Mouse (Mus musculus): Measurements from ENCODE around the gene Brcc3. TPM values are rescaled to one million over a fixed set of nuclear protein-coding genes. Genes with fewer than 3 reads are reported as not detected.
A peak's percentile ranks its signal among the peaks of the same experiment; 100 is the strongest.
"Not testable (repeated sequence)": the region's sequence is repeated elsewhere in the genome, so short reads cannot be mapped to it uniquely, and the experiment has no call there.

Gene Brcc3
- 10 to 100 TPM; 33.8 to 36.9 TPM for total RNA-seq (2021)

DNA sequence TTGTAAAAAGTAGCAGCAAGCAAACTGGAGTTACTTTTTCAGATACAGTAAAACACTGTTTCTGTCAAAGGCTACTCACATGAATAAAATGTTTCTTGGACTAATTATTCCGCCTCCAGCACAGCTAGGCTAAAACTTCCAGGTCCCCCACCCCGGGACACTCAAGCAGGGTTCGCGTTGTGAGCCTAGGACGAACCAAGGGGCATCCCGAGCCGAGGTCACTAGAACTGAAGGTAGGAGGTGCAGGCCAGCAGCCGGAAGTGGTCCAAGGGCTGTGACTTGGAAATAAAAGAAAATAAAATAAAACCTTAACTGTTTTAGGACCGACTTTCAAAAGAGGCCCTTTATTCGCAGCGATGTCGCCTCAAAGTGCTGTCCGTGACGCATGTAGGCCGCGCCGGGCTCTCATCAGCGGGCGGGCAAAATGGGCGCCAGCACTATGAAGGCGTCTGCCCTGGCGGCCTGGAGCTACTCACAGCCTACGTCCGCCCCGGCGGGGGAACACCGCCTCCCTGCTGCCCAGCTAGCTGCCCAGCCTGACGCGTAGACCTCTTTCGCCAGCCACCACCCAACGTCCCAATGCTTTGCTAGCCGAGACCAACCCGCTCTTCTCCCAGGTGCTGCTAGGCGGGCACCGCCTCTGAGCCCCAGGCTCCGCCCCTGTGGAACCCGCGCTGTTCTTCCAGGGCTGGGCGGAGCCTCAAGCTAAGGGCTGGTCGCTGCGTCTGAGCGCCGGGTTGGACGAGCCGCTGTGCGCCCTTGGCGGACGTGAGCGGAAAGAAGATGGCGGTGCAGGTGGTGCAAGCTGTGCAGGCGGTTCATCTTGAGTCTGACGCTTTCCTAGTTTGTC, at the start of gene Brcc3, which contains the start of the genes Cmc4 and Mtcp1:
Gene Brcc3, plus strand, starts transcription at position 693 of the 850 bp plus-strand sequence.
Gene Cmc4, minus strand, starts transcription at position 649 of the 850 bp plus-strand sequence.
Gene Mtcp1, minus strand, starts transcription at position 653 of the 850 bp plus-strand sequence.
- intact Hi-C loops (cut with DNase I) = loop anchor here (10.0 kb wide), 1 partner anchor 291 kb away; no protein-coding TSS in a partner anchor

DNA sequence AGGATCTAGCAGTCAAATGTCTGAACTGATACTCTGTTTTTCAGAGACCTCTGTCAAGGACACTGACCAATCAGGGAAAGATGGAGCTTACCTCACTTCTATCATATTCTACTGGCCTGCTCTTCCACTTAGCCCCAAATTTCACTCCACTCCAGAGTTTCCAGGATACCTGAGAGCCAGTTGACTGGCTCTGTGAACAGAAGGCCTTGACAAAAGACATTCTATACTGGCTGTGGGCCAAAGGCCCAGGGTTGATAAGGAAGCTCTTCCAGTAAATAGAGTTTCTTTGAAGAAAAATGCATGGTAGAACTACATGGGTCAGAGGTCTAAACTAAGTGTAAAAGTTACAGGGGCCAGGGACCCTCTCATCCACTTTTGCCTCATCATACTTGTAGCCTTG, 46.2 kb upstream of the Brcc3 start:
- intact Hi-C loops (cut with DNase I) = no loop called here
- DNase-seq (ENCODE audit: low spot score in 2 of 2) = no peak

More for the DNA sequence above, at the start of gene Brcc3, which contains the start of the genes Cmc4 and Mtcp1:
- peak; percentile 84 to 91 for DNase-seq (ENCODE audit: low spot score in 2 of 2)

DNA sequence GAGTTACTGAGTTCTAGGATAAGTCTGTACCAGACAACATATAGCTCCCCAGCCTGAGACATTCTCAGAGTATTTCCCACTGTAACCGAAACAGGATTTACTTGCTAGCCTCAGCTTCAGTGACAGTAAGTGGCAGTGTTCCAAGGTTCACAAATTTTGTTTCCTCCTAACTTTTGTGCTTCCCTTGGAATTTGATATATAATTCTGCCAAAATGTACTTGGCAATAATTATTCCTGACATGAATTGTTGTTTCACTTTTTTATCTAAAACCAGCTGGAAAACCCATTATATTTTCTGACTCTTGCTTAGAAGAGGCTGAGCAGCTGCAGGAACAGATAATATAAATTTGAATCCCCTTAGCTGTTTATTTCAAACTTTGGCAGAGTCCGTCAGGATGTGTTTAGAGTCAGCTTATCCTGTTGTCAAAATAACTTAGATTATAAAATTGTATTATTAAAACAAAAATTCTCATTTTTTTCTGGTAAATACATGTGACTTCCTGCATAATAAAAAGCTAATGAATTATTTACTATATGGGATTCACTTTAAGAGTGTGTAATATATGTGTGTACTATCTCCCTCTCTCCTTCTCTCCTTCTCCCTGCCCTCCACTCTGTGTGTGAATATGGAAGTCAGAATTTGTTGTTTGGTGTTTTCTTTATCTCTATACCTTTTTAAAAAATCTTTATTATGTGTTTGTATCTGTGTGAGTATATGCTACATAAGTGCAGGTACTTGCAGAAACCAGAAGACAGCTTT, 43.6 kb upstream of the Brcc3 start:
- intact Hi-C loops (cut with DNase I) = no loop called here

DNA sequence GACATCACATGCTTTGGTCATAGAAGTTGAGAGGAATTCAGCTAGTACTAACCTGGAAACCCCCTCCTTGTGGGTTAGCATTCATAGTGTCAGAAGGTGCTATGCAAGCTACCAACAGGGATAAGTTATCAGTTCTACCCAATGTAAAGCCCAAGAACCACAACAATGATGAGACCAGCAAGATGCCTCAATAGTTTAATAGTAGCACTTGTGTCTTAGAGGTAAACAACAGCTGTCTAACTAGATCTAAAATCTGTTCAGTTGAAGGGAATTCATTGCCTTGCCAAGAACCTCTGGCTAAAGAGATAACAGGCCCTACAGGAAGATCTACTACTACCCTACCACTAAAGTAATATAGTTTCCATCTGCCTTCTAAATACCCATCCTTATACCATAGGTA, 39.6 kb upstream of the Brcc3 start:
- DNase-seq (ENCODE audit: low spot score in 2 of 2) = no peak
- intact Hi-C loops (cut with DNase I) = no loop called here

More for the DNA sequence above, 43.6 kb upstream of the Brcc3 start:
- DNase-seq (ENCODE audit: low spot score in 2 of 2) = no peak

DNA sequence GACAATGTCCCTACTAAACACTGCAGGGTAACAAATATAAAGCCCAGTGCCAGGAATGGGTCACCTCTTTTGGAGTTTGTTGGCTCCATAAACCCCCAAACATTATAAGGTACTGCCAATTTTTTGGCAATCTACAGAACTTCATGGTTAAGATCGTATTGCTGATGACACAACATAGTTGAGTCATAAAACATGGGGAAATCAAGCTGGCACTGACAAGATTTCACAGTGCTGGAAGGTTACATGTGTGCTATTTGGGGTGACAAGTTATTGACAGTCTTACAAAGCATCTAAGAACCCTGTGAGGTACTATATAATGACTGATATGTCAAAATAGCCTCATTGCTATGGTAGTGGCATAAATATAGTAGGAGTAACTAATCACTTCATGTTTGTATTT, 35.3 kb upstream of the Brcc3 start:
- no peak for DNase-seq (ENCODE audit: low spot score in 2 of 2)
- intact Hi-C loops (cut with DNase I) = no loop called here

DNA sequence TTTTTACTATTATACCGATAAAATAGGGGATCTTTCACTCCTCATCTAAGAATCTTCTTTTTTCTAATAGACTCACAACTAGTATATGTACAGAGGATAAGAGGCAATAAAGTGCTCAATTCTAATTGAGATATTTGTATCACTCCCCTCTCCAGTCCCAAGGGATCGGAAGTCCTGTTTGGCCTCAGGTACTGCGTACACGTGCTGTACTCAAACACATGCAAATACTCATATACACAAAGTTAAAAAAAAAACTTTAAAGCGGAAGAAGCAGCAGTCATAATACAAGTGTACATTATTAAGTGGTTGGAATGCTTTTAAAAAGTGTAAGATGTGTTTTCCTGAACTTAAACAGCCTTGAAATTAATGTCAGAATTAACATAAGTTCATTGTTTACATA, 34.7 kb upstream of the Brcc3 start:
- DNase-seq (ENCODE audit: low spot score in 2 of 2) = no peak
- intact Hi-C loops (cut with DNase I) = no loop called here

DNA sequence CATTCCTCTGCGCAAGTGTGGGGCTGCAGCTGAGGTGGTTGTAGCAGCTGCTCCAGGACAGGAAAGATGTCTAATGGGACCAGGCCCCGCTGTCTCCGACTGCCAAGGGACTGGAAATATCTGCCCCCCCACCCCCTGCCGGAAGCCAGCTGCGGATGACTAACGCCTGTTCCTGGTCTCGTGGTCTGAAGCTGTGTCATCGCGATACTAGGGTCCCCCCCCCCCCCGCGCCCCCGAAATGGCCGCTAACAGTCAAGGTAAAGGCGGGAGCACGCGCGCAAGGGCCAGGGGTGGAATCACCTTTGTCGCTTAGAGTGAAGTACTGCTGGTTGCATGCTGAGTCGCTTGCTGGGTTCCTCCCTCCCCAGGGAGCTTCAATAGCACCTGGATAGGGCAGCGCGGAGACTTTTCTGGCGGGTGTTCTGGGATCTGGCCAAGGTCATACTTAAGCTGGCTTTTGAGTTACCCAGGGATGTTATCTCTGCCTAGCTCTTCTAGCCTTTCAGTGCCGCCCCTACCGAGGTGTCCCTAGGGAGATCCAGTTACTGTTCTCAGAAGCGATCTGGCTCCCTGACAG, 34.1 kb upstream of the Brcc3 start, which contains the start of the genes Fundc2 and F8:
Gene Fundc2, plus strand, starts transcription at position 205 of the 577 bp plus-strand sequence.
Gene F8, minus strand, starts transcription at position 421 of the 577 bp plus-strand sequence.
- intact Hi-C loops (cut with DNase I) = no loop called here
- DNase-seq (ENCODE audit: low spot score in 2 of 2) = peak; percentile 24 to 74

DNA sequence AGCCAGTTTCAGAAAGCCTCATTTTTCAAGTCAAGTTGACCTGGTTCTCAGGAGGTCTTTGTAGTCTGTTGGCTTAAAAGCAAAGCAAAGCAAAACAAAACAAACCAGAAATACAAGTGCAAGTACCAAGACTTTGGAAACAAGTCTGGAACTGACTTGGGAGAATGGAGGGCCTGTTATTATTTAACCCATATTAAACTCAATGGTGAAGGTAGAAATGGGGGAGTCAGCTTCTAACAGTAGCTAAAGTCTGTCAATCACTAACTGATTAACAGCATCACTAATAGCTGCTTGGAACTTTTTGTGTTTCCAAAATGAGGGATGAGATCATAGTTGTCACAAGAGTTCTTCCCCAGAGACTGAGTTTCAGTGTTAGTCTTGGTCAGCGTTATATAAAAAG, 17.0 kb upstream of the Brcc3 start:
- no peak for DNase-seq (ENCODE audit: low spot score in 2 of 2)
- intact Hi-C loops (cut with DNase I) = no loop called here

DNA sequence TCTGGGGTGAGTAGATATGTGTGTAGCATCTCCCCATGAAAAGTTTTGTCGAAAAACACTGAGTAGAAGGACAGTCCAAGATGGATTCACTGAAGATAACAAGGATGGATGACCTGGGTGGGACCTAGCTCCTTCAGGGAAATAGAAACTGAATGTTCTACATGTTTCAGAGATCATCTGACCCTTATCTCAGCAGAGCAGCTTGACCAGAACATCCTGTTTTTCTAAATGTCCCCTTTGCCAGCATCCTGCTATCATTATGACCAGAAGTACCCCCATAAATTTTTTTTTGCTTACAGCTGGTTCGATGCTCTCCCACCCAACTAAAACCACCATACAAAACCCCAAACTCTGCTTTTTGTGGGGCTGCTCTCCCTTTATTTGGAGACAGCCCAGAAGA, 13.8 kb upstream of the Brcc3 start:
- intact Hi-C loops (cut with DNase I) = no loop called here
- DNase-seq (ENCODE audit: low spot score in 2 of 2) = no peak

DNA sequence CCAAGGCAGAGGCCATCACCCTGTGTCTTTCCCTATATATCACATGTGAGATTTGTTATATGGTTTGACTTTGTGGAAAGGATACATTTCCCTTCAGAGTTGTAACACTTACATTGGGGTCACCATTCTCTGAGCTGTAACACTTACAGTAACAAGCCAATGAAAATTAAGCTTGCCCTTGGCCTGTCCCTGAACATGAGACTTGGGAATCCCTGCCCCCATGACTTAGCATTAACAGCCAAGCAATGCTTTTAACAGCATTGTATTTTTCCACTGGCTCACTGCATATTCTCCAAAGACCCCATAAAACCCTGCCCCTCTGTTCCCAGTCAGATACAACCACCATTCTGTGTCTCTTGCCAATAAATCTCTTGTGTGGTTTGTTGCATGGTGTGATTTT, 13.1 kb upstream of the Brcc3 start:
- intact Hi-C loops (cut with DNase I) = no loop called here
- DNase-seq (ENCODE audit: low spot score in 2 of 2) = no peak

DNA sequence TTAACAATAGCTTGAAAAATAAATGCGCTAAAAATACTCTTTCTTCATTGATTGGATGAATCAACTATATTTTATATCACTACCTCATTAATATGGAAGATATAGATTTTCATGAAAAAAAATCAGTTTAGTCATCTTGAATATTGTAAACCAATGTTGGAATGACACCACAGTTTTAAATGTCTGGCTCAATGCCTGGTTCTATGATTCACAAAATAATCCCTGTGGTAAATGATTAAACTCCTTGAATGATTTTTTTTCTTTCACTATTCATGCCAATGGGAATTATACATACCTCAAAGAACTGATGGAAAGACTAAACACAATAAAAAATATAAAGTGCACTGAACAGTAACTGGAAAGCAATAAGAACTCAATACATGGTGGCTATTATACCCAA, 6.7 kb upstream of the Brcc3 start:
- intact Hi-C loops (cut with DNase I) = loop anchor here (10.0 kb wide), 1 partner anchor 285 kb away; no protein-coding TSS in a partner anchor
- no peak for DNase-seq (ENCODE audit: low spot score in 2 of 2)

DNA sequence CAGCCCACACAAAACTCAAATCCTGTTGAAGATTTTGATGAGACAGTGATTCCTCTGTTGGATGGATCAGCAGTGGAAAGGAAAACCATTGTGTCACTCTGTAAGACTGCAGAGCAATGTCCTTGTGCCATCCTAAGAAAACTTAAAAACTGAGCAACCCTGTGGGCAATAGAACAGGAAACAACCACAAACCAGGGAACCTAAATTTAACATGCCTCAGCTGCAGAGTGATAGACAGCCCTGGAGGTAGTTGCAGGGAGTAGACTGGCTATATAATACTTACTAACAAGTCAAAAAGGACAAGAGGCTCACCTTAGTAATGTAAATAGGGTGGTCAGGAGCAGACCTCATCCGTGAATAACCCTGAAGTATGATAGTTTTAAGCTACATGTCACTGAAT, 38.2 kb downstream of the Brcc3 start:
- intact Hi-C loops (cut with DNase I) = no loop called here
- no peak for DNase-seq (ENCODE audit: low spot score in 2 of 2)

DNA sequence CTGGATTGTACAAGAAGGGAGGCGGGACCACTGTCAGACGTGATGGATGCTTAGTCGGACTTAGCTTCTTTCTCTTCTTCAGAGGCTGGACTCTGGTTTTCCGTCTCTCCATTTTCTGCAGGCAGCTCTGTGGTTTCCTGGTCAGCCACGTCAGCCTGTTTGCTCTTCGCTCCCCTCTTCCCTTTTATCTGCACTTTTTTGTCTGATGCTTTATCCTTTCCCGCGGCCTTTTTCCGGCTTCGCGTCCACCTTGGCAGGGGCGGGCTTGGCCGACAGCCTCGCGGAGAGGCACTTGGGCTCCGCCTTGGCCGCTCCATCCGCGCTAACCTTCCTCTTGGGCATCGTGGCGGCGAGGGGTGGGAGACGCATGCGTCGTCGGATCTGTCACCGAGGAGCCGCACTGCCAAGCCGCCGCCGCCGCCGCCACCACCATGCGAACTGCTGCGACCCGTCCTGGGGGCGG, 58.8 kb downstream of the Brcc3 start:
- intact Hi-C loops (cut with DNase I) = not testable (repeated sequence)
- DNase-seq (ENCODE audit: low spot score in 2 of 2) = peak; percentile 55 to 66

DNA sequence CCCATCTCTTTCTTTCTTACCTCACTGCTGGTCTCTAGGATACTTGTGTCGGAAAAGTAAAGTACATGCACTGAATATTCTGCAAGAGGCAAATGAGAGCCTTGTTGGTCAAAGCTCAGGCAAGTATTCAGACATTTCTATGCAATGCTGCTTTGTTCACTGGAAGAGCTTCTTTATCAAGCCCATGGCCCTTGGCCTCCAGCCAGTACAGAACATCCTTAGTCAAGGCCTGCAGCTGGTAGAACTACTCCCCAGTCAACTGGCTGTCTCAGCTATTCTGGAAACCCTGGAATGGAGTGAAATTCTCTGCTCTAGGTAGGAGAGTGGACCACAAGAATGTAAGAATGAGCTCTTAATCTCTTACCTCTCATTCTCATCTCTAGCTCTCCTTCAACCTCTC, 73.5 kb downstream of the Brcc3 start:
- DNase-seq (ENCODE audit: low spot score in 2 of 2) = no peak

More for the DNA sequence above, 73.5 kb downstream of the Brcc3 start:
- intact Hi-C loops (cut with DNase I) = no loop called here

Other genes starting within 250 kb of the Brcc3 start
- gene Fundc2, start 34.2 kb upstream of the Brcc3 start, total RNA-seq (2021) = 10 to 100 TPM; 50.6 to 53.6 TPM
- 1 to 10 TPM; 1.5 to 2.7 TPM for gene F8, start 34.0 kb upstream of the Brcc3 start, total RNA-seq (2021)
- 10 to 100 TPM; 12.4 to 15.6 TPM for gene Cmc4, start within 50 bp of the Brcc3 start, total RNA-seq (2021)
- 1 to 10 TPM; 8.1 to 8.3 TPM for gene Mtcp1, start within 50 bp of the Brcc3 start, total RNA-seq (2021)
- gene Vbp1, start 97.7 kb downstream of the Brcc3 start, total RNA-seq (2021) = 10 to 100 TPM; 67.6 to 68.4 TPM
- 10 to 100 TPM; 41.8 to 43.9 TPM for gene Rab39b, start 161.6 kb downstream of the Brcc3 start, total RNA-seq (2021)

Data from left cerebral cortex, postnatal 25 days (tissue).